Mouse (Mus musculus) stomach, postnatal 0 days (tissue): ENCODE data around the gene Ncam2.

Experiments used
- CTCF ChIP-seq: IDR thresholded peaks from 2 replicates; pipeline ENCODE4 v1.5.1; 2016; ENCODE audit warnings: antibody characterized with exemption, low read depth, mild to moderate bottlenecking, moderate library complexity
- EP300 ChIP-seq: optimal IDR thresholded peaks from 2 replicates; pipeline ENCODE3; 2016; ENCODE audit warnings: antibody characterized with exemption

GRCm38 (mm10) chr16:81200201-81201071 lies at the start of gene Ncam2:
- TF ChIP-seq CTCF (no peak), EP300 (no peak)
